Mouse (Mus musculus) A20 (cell line): ENCODE data around the gene Rcn1.

ENCODE experiments used
- DNase-seq: peaks from one replicate; pipeline ENCODE4 v3.0.0-alpha.2; 2011; ENCODE audit warnings: low read depth, low spot score

The Rcn1 gene

GRCm38 (mm10) chr2:105339993-105340392 lies 59.1 kb downstream of the Rcn1 start:
- DNase-seq, result peak; percentile 58

- DNase-seq, result no peak
Observed at GRCm38 (mm10) chr2:105337171-105337875, 61.8 kb downstream of the Rcn1 start.

- DNase-seq, result no peak
Observed at GRCm38 (mm10) chr2:105336314-105337027, 62.6 kb downstream of the Rcn1 start.
